Mouse (Mus musculus): ENCODE measurements around the gene Srarp. TPM values are rescaled to one million over a fixed set of nuclear protein-coding genes. Genes with fewer than 3 reads are reported as not detected.

Gene Srarp
- polyA plus RNA-seq, 1 experiment: not detected

DNA sequence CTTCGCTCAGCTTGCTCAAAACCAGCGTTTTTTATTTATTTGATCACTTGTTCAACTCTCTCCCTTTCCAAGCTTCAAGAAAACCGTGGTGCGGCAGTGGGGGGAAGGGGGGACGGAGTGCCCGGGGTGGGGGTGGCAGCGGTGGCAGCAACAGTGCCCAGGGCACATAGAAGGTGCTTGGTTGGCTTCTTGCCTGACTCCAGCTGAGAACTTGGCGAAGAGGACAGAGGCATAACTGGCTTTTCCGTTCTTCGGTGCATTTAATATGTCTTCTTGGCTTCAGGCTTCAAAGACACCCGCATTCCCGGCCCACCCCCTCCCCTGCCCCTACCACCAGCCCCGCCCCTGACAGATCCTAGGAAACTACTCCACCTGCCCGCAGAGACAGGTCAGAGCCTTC lies 3.2 kb downstream of the Srarp start:
- TF ChIP-seq GATA1 (IDR thresholded peaks at IDR 0.05; ENCODE audit: low read length) (no peak), TAL1 (IDR thresholded peaks at IDR 0.05; ENCODE audit: low read length) (no peak)
- no peaks in the 10 kb centered on the region for H3K27me3 ChIP-seq (ENCODE audit: control insufficient read depth)
- H3K36me3 ChIP-seq (ENCODE audit: control insufficient read depth): no peaks in the 10 kb centered on the region
- peaks cover 2% of the 10 kb centered on the region; the same call in 1 of the 2 replicates for H3K4me1 ChIP-seq (ENCODE audit: control insufficient read depth)
- no peak overlapping the region for H3K4me3 ChIP-seq (replicated peaks)
- no peaks in the 10 kb centered on the region for H3K9me3 ChIP-seq (ENCODE audit: control insufficient read depth, low read length)

DNA sequence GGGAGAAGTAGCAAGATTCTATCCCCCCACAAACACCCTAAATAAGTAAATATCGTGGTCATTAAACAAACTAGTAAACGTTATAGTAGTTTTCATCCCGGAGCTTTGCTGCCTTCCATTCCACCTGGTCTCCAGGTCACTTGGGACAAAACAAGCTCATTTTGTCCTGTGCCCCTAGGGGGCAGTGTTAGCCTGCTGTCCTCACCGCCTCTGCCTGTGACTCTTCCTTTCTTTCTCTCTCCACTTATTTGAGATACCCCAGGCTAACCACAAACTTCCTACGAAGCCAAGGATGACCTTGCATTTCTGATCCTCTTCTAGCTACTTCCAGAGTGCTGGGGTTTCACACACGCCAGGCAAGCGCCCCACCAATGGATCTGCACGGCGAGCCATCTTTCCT lies 4.9 kb downstream of the Srarp start:
- Histone ChIP-seq H3K9me3 (ENCODE audit: control insufficient read depth, low read length) (no peaks in the 10 kb centered on the region), H3K36me3 (ENCODE audit: control insufficient read depth) (no peaks in the 10 kb centered on the region), H3K4me3 (replicated peaks) (no peak overlapping the region), H3K27me3 (ENCODE audit: control insufficient read depth) (peaks cover 2% of the 10 kb centered on the region; the same call in 1 of the 2 replicates), H3K4me1 (ENCODE audit: control insufficient read depth) (peaks cover 2% of the 10 kb centered on the region; the same call in 1 of the 2 replicates)
- TF ChIP-seq GATA1 (IDR thresholded peaks at IDR 0.05; ENCODE audit: low read length): no peak
- TF ChIP-seq TAL1 (IDR thresholded peaks at IDR 0.05; ENCODE audit: low read length): no peak

- no peaks in the 10 kb centered on the region for H3K36me3 ChIP-seq (ENCODE audit: control insufficient read depth)
- no peak overlapping the region for H3K4me3 ChIP-seq (replicated peaks)
- peaks cover 7% of the 10 kb centered on the region for H3K27me3 ChIP-seq (ENCODE audit: control insufficient read depth)
- H3K4me1 ChIP-seq (ENCODE audit: control insufficient read depth): peaks cover 2% of the 10 kb centered on the region; the same call in 1 of the 2 replicates
- H3K9me3 ChIP-seq (ENCODE audit: control insufficient read depth, low read length): no peaks in the 10 kb centered on the region
- TF ChIP-seq GATA1 (IDR thresholded peaks at IDR 0.05; ENCODE audit: low read length): no peak
- no peak for TF ChIP-seq TAL1 (IDR thresholded peaks at IDR 0.05; ENCODE audit: low read length)
Observed at GRCm38 (mm10) chr4:141429847-141430246, 6.1 kb downstream of the Srarp start.

DNA sequence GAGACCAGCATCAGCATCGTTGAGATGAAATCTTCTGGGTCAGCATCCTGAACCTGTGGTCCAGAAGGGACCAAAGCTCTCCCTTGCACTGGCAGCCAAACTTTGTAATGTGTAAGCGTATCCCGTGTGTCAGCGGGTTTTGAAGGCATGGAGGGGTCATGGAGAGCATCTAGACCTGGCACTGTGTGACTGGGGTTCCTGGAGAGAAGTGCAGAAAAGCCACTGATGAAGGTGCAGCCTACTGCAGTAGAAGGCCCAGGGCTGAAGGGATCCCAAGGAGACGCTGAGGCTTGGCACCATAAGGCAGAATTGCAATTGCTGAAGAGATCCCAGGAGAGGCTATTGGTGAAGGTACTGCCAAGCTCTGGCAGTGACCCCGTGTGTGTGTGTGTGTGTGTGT lies 6.5 kb downstream of the Srarp start:
- TF ChIP-seq GATA1 (IDR thresholded peaks at IDR 0.05; ENCODE audit: low read length) (no peak), TAL1 (IDR thresholded peaks at IDR 0.05; ENCODE audit: low read length) (no peak)
- Histone ChIP-seq H3K27me3 (ENCODE audit: control insufficient read depth) (peaks cover 7% of the 10 kb centered on the region), H3K4me1 (ENCODE audit: control insufficient read depth) (peaks cover 2% of the 10 kb centered on the region; the same call in 1 of the 2 replicates), H3K36me3 (ENCODE audit: control insufficient read depth) (no peaks in the 10 kb centered on the region), H3K4me3 (replicated peaks) (no peak overlapping the region), H3K9me3 (ENCODE audit: control insufficient read depth, low read length) (no peaks in the 10 kb centered on the region)

- TF ChIP-seq TAL1 (IDR thresholded peaks at IDR 0.05; ENCODE audit: low read length): no peak
- TF ChIP-seq GATA1 (IDR thresholded peaks at IDR 0.05; ENCODE audit: low read length): no peak
- Histone ChIP-seq H3K9me3 (ENCODE audit: control insufficient read depth, low read length) (no peaks in the 10 kb centered on the region), H3K4me3 (replicated peaks) (no peak overlapping the region), H3K36me3 (ENCODE audit: control insufficient read depth) (no peaks in the 10 kb centered on the region), H3K27me3 (ENCODE audit: control insufficient read depth) (peaks cover 7% of the 10 kb centered on the region), H3K4me1 (ENCODE audit: control insufficient read depth) (peaks cover 2% of the 10 kb centered on the region; the same call in 1 of the 2 replicates)
Observed at GRCm38 (mm10) chr4:141427921-141428320, 8.0 kb downstream of the Srarp start.

GRCm38 (mm10) chr4:141426796-141427745 lies 8.8 kb downstream of the Srarp start:
- Histone ChIP-seq H3K36me3 (ENCODE audit: control insufficient read depth) (no peaks in the 10 kb centered on the region), H3K4me1 (ENCODE audit: control insufficient read depth) (peaks cover 2% of the 10 kb centered on the region; the same call in 1 of the 2 replicates), H3K27me3 (ENCODE audit: control insufficient read depth) (peaks cover 7% of the 10 kb centered on the region), H3K9me3 (ENCODE audit: control insufficient read depth, low read length) (no peaks in the 10 kb centered on the region), H3K4me3 (replicated peaks) (no peak overlapping the region)
- TF ChIP-seq GATA1 (IDR thresholded peaks at IDR 0.05; ENCODE audit: low read length) (no peak), TAL1 (IDR thresholded peaks at IDR 0.05; ENCODE audit: low read length) (no peak)

DNA sequence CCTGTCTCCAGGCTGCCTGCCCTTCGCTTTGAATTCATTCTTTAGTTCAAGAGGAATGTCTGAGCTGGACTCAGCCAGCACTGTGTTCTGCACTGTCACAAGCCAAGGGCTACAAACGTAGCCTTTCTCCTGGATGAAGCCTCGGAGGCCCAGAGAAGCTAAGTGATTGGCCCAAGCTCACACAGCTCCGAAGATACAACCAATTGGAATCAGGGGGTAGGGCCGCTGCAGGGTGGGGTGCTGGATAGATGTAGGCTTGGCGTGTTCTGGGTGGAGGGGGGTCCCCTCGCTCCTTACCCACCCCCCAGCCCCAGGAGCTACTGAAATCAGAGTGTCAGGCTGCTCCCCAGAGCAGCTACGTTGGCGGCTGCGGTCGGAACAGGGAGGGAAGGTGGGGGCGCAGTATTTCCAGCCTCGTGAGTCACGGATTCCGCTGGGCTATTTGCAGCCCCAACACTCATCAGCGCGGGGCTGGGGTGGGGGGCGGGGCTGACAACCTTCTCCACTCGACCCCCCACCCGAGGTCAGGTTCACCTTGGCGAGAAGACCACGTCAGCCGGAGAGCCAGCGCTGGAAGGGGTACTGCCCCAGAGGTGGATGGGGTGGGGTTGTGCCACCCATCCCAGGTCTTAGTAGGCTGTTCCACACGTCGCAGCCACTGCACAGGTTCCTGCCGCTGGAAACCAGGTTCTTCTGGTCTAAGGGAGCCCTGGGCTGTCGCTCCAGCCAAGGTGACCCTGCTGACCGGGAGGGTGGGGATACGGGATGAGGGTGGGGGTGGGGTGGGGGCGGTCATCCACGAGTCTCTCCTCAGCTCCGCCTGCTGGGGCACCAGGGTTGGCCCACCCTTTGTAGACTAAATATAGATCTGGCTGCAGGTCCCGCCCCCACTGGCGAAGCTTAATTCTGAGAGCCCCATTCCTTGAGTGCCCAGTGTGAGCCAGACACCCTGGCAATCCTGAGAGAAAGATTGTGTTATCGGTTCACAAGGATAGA lies 10.1 kb downstream of the Srarp start:
- H3K4me1 ChIP-seq (ENCODE audit: control insufficient read depth): no peaks in the 10 kb centered on the region
- H3K27me3 ChIP-seq (ENCODE audit: control insufficient read depth): peaks cover 7% of the 10 kb centered on the region
- H3K4me3 ChIP-seq (replicated peaks): no peak overlapping the region
- TF ChIP-seq GATA1 (IDR thresholded peaks at IDR 0.05; ENCODE audit: low read length): no peak
- TF ChIP-seq TAL1 (IDR thresholded peaks at IDR 0.05; ENCODE audit: low read length): no peak
- H3K9me3 ChIP-seq (ENCODE audit: control insufficient read depth, low read length): no peaks in the 10 kb centered on the region
- no peaks in the 10 kb centered on the region for H3K36me3 ChIP-seq (ENCODE audit: control insufficient read depth)

- TF ChIP-seq TAL1 (IDR thresholded peaks at IDR 0.05; ENCODE audit: low read length) (no peak), GATA1 (IDR thresholded peaks at IDR 0.05; ENCODE audit: low read length) (no peak)
- Histone ChIP-seq H3K4me1 (ENCODE audit: control insufficient read depth) (no peaks in the 10 kb centered on the region), H3K27me3 (ENCODE audit: control insufficient read depth) (peaks cover 7% of the 10 kb centered on the region), H3K9me3 (ENCODE audit: control insufficient read depth, low read length) (no peaks in the 10 kb centered on the region), H3K4me3 (replicated peaks) (no peak overlapping the region), H3K36me3 (ENCODE audit: control insufficient read depth) (no peaks in the 10 kb centered on the region)
Observed at GRCm38 (mm10) chr4:141423691-141424431, 12.0 kb downstream of the Srarp start.
